18 mouse cellular contexts compared by ENCODE assay signal in the genomic region with DNA sequence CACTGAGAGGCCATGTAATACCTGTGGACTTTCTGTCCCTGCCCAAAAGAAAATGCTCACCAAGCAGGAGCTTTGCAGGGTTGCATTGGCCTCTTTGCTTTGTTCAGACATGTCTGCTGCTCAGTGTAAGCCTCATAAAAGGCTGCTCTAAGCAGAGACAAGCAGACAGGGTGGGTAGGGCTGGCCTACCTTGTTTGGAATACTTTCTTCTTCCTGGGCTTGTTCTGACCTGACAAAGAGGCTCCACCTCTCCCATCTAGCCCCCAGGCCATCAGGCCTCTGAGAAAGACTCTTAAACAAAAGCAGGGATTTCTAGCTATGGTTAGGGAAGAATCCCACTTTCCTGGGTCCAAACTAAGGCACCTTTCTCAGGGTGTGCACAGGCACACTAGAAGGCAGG.
DNase-seq lines count a peak whose midpoint lies in the region; ATAC-seq and TF ChIP-seq lines count a peak whose summit lies in the region.
"Had no signal": no experiment of that assay in that cellular context is flagged by ENCODE, and none has a peak within 500 bp of the region (broad histone marks: within the 10 kb centered on the region; RNA-seq: fewer than 3 reads in every experiment).

No protein-coding gene starts in this region.

- no peaks in the 10 kb centered on the region for H3K36me3 ChIP-seq in thymus, adult 2 months (ENCODE audit: control insufficient read depth, insufficient read depth, low read length)
- H3K36me3 ChIP-seq in intestine, embryonic 15.5 days, result no peaks in the 10 kb centered on the region
- no peaks in the 10 kb centered on the region for H3K36me3 ChIP-seq in stomach, embryonic 16.5 days (ENCODE audit: control insufficient read depth, insufficient read depth, low read length)

- peak; percentile 8 for DNase-seq in embryo, embryonic 10 days (ENCODE audit: low spot score)
- DNase-seq in embryo, embryonic 10.5 days (ENCODE audit: low spot score), result no peak
- no peak for DNase-seq in thymus, adult 2 months
- no peak for DNase-seq in thymus, postnatal 10 days (ENCODE audit: low spot score in 2 of 2)
- no peak for DNase-seq in right cerebral cortex, adult 2 months (ENCODE audit: low spot score in 2 of 2)
- no peak for DNase-seq in adrenal gland, postnatal 4 days (ENCODE audit: low spot score in 2 of 2)
- DNase-seq: adrenal gland, adult 2 months; cerebellum, adult 18-20 months; gastrocnemius, postnatal 10 days; heart, postnatal 14 days; kidney, postnatal 36 days; layer of hippocampus, postnatal 36 days; left cerebral cortex, postnatal 4 days; right cerebral cortex, postnatal 25 days had no signal

- H3K4me3 ChIP-seq in thymus, adult 2 months (ENCODE audit: control insufficient read depth, insufficient read depth, low read length), result no peak overlapping the region
- H3K4me3 ChIP-seq in intestine, embryonic 15.5 days (replicated peaks), result no peak overlapping the region
- H3K4me3 ChIP-seq in stomach, embryonic 16.5 days (replicated peaks; ENCODE audit: low read length), result peak overlapping the region; percentile 44
- H3K4me3 ChIP-seq: megakaryocyte, embryonic 14.5 days had no signal

- H3K9me3 ChIP-seq in intestine, embryonic 15.5 days, result no peaks in the 10 kb centered on the region
- H3K9me3 ChIP-seq in stomach, embryonic 16.5 days (replicated peaks; ENCODE audit: control insufficient read depth, low read length), result no peaks in the 10 kb centered on the region
- H3K9me3 ChIP-seq: megakaryocyte, embryonic 14.5 days had no signal

- no peaks in the 10 kb centered on the region for H3K27me3 ChIP-seq in thymus, adult 2 months (ENCODE audit: control insufficient read depth, insufficient read depth, low read length)
- no peaks in the 10 kb centered on the region for H3K27me3 ChIP-seq in intestine, embryonic 15.5 days (replicated peaks)
- no peaks in the 10 kb centered on the region for H3K27me3 ChIP-seq in stomach, embryonic 16.5 days (ENCODE audit: control insufficient read depth, insufficient read depth, low read length)

- peak overlapping the region; percentile 48; the same call in 1 of the 2 replicates for H3K4me2 ChIP-seq in intestine, embryonic 15.5 days (replicated peaks)
- H3K4me2 ChIP-seq in stomach, embryonic 16.5 days (ENCODE audit: low read depth, low read length), result peak overlapping the region; percentile 49

- no peak for TF ChIP-seq CTCF in thymus, adult 2 months (IDR thresholded peaks at IDR 0.05; ENCODE audit: borderline replicate concordance, control insufficient read depth, extremely low read depth, insufficient read depth, low read length, poor library complexity)

- peak overlapping the region; percentile 58; the same call in 1 of the 2 replicates for H3K27ac ChIP-seq in thymus, adult 2 months (ENCODE audit: control insufficient read depth, insufficient read depth, low read length)
- H3K27ac ChIP-seq in intestine, embryonic 15.5 days, result 0 out of 2 replicates have a peak overlapping the region, but pooled peaks have one; percentile 9
- H3K27ac ChIP-seq in stomach, embryonic 16.5 days (ENCODE audit: low read length), result peak overlapping the region; percentile 91

- no peak for TF ChIP-seq POLR2A in thymus, adult 2 months (IDR thresholded peaks at IDR 0.05; ENCODE audit: control insufficient read depth, extremely low read depth, insufficient read depth, low read length, poor library complexity)

- no peaks in the 10 kb centered on the region for H3K4me1 ChIP-seq in thymus, adult 2 months (replicated peaks; ENCODE audit: control insufficient read depth, insufficient read depth, low read length)
- peaks cover 10% of the 10 kb centered on the region; the same call in 1 of the 2 replicates for H3K4me1 ChIP-seq in intestine, embryonic 15.5 days (replicated peaks)
- H3K4me1 ChIP-seq in stomach, embryonic 16.5 days (ENCODE audit: control insufficient read depth, insufficient read depth, low read length), result peaks cover 7% of the 10 kb centered on the region; the same call in 1 of the 2 replicates
- H3K4me1 ChIP-seq: megakaryocyte, embryonic 14.5 days had no signal

- ATAC-seq in intestine, embryonic 15.5 days, result no peak
- peak; percentile 24; the same call in 1 of the 2 replicates for ATAC-seq in stomach, embryonic 16.5 days (ENCODE audit: insufficient read depth, low FRiP score)
- ATAC-seq: midbrain, embryonic 16.5 days had no signal

- H3K9ac ChIP-seq in intestine, embryonic 15.5 days, result no peak overlapping the region
- peak overlapping the region; percentile 60 for H3K9ac ChIP-seq in stomach, embryonic 16.5 days (ENCODE audit: low read length)

Comparison
In these comparisons a context has a peak if more than half of its experiments do, and no peak if none do; other contexts are left out.
1. H3K27ac ChIP-seq: peak in every context shown above with its lines; median percentile 91 in stomach, embryonic 16.5 days; 58 in thymus, adult 2 months; 9 in intestine, embryonic 15.5 days.